Mouse (Mus musculus): ENCODE data around the gene Fam198b. TPM values are rescaled to one million over a fixed set of nuclear protein-coding genes. Genes with fewer than 3 reads are reported as not detected.

Gene Fam198b
- 2.0 and 4.9 TPM in 2 replicates for polyA plus RNA-seq (2014; fragmentation: Nextera tagmentation; extraction: Ambion mirVana)

- no peak for ATAC-seq (ENCODE audit: low read depth)
- H3K9ac ChIP-seq (replicated peaks; ENCODE audit: low read depth, low read length): no peak within 1 kb of the TSS
- no peaks in the 10 kb centered on the region for H3K27me3 ChIP-seq (ENCODE audit: control insufficient read depth, insufficient read depth, low read length)
- no peaks in the 10 kb centered on the region for H3K9me3 ChIP-seq (ENCODE audit: control insufficient read depth, low read length)
- no peak within 1 kb of the TSS for H3K27ac ChIP-seq (ENCODE audit: low read depth, low read length)
- H3K36me3 ChIP-seq (ENCODE audit: control insufficient read depth, insufficient read depth, low read length): no peaks in the 10 kb centered on the region
- no peak within 1 kb of the TSS for H3K4me3 ChIP-seq (ENCODE audit: low read depth, low read length)
- peak within 1 kb of the TSS; percentile 30 for H3K4me2 ChIP-seq (ENCODE audit: low read depth, low read length)
- WGBS: 59% methylated on average over 5 of the region's 5 CpGs
- H3K4me1 ChIP-seq (ENCODE audit: control insufficient read depth, insufficient read depth, low read length): no peaks in the 10 kb centered on the region
These were observed at the start of gene Fam198b for GRCm38 (mm10) chr3:79884305-79884704. Gene Fam198b (plus strand): TSS chr3:79884533.

GRCm38 (mm10) chr3:79838751-79839150, 45.6 kb upstream of the Fam198b start:
- no peaks in the 10 kb centered on the region for H3K9me3 ChIP-seq (ENCODE audit: control insufficient read depth, low read length)
- 47% methylated on average over 6 of the region's 6 CpGs for WGBS
- ATAC-seq (ENCODE audit: low read depth): no peak; the same call in 1 of the 2 replicates
- no peaks in the 10 kb centered on the region for H3K27me3 ChIP-seq (ENCODE audit: control insufficient read depth, insufficient read depth, low read length)
- no peak overlapping the region for H3K4me2 ChIP-seq (ENCODE audit: low read depth, low read length)
- H3K9ac ChIP-seq (replicated peaks; ENCODE audit: low read depth, low read length): no peak overlapping the region
- H3K36me3 ChIP-seq (ENCODE audit: control insufficient read depth, insufficient read depth, low read length): no peaks in the 10 kb centered on the region
- H3K4me1 ChIP-seq (ENCODE audit: control insufficient read depth, insufficient read depth, low read length): no peaks in the 10 kb centered on the region
- H3K27ac ChIP-seq (ENCODE audit: low read depth, low read length): no peak overlapping the region
- H3K4me3 ChIP-seq (ENCODE audit: low read depth, low read length): no peak overlapping the region

- no peak overlapping the region for H3K9ac ChIP-seq (replicated peaks; ENCODE audit: low read depth, low read length)
- ATAC-seq (ENCODE audit: low read depth): peak; percentile 19; the same call in 1 of the 2 replicates
- no peak overlapping the region for H3K27ac ChIP-seq (ENCODE audit: low read depth, low read length)
- no peak overlapping the region for H3K4me3 ChIP-seq (ENCODE audit: low read depth, low read length)
- H3K27me3 ChIP-seq (ENCODE audit: control insufficient read depth, insufficient read depth, low read length): no peaks in the 10 kb centered on the region
- 61% methylated on average over 6 of the region's 6 CpGs for WGBS
- H3K36me3 ChIP-seq (ENCODE audit: control insufficient read depth, insufficient read depth, low read length): no peaks in the 10 kb centered on the region
- H3K4me1 ChIP-seq (ENCODE audit: control insufficient read depth, insufficient read depth, low read length): no peaks in the 10 kb centered on the region
- H3K4me2 ChIP-seq (ENCODE audit: low read depth, low read length): no peak overlapping the region
- H3K9me3 ChIP-seq (ENCODE audit: control insufficient read depth, low read length): no peaks in the 10 kb centered on the region
These were observed 42.9 kb upstream of the Fam198b start for GRCm38 (mm10) chr3:79841475-79841874.

- Histone ChIP-seq H3K4me3 (ENCODE audit: low read depth, low read length) (peak overlapping the region; percentile 38), H3K4me1 (ENCODE audit: control insufficient read depth, insufficient read depth, low read length) (no peaks in the 10 kb centered on the region), H3K9me3 (ENCODE audit: control insufficient read depth, low read length) (no peaks in the 10 kb centered on the region), H3K9ac (replicated peaks; ENCODE audit: low read depth, low read length) (no peak overlapping the region), H3K36me3 (ENCODE audit: control insufficient read depth, insufficient read depth, low read length) (no peaks in the 10 kb centered on the region), H3K27me3 (ENCODE audit: control insufficient read depth, insufficient read depth, low read length) (no peaks in the 10 kb centered on the region), H3K27ac (ENCODE audit: low read depth, low read length) (no peak overlapping the region), H3K4me2 (ENCODE audit: low read depth, low read length) (peak overlapping the region; percentile 64)
- 13% methylated on average over 12 of the region's 12 CpGs for WGBS
- peak; percentile 52; the same call in 1 of the 2 replicates for ATAC-seq (ENCODE audit: low read depth)
These were observed 42.2 kb upstream of the Fam198b start for GRCm38 (mm10) chr3:79842165-79842564.

- peak overlapping the region; percentile 64 for H3K4me2 ChIP-seq (ENCODE audit: low read depth, low read length)
- no peak overlapping the region for H3K27ac ChIP-seq (ENCODE audit: low read depth, low read length)
- peak; percentile 85 for ATAC-seq (ENCODE audit: low read depth)
- no peaks in the 10 kb centered on the region for H3K36me3 ChIP-seq (ENCODE audit: control insufficient read depth, insufficient read depth, low read length)
- H3K9me3 ChIP-seq (ENCODE audit: control insufficient read depth, low read length): no peaks in the 10 kb centered on the region
- H3K9ac ChIP-seq (replicated peaks; ENCODE audit: low read depth, low read length): 0 out of 2 replicates have a peak overlapping the region, but pooled peaks have one; percentile 16
- no peaks in the 10 kb centered on the region for H3K4me1 ChIP-seq (ENCODE audit: control insufficient read depth, insufficient read depth, low read length)
- WGBS: 0% methylated on average over 19 of the region's 19 CpGs
- peak overlapping the region; percentile 38 for H3K4me3 ChIP-seq (ENCODE audit: low read depth, low read length)
- H3K27me3 ChIP-seq (ENCODE audit: control insufficient read depth, insufficient read depth, low read length): no peaks in the 10 kb centered on the region
These were observed 41.7 kb upstream of the Fam198b start for GRCm38 (mm10) chr3:79842616-79843016.

- Histone ChIP-seq H3K4me1 (ENCODE audit: control insufficient read depth, insufficient read depth, low read length) (no peaks in the 10 kb centered on the region), H3K36me3 (ENCODE audit: control insufficient read depth, insufficient read depth, low read length) (no peaks in the 10 kb centered on the region), H3K9me3 (ENCODE audit: control insufficient read depth, low read length) (no peaks in the 10 kb centered on the region), H3K4me2 (ENCODE audit: low read depth, low read length) (no peak overlapping the region), H3K4me3 (ENCODE audit: low read depth, low read length) (no peak overlapping the region), H3K9ac (replicated peaks; ENCODE audit: low read depth, low read length) (no peak overlapping the region), H3K27me3 (ENCODE audit: control insufficient read depth, insufficient read depth, low read length) (no peaks in the 10 kb centered on the region), H3K27ac (ENCODE audit: low read depth, low read length) (no peak overlapping the region)
- ATAC-seq (ENCODE audit: low read depth): no peak
- 93% methylated on average over 9 of the region's 9 CpGs for WGBS
These were observed 40.3 kb upstream of the Fam198b start for GRCm38 (mm10) chr3:79843999-79844398.

- Histone ChIP-seq H3K9me3 (ENCODE audit: control insufficient read depth, low read length) (no peaks in the 10 kb centered on the region), H3K27me3 (ENCODE audit: control insufficient read depth, insufficient read depth, low read length) (no peaks in the 10 kb centered on the region), H3K4me2 (ENCODE audit: low read depth, low read length) (no peak overlapping the region), H3K9ac (replicated peaks; ENCODE audit: low read depth, low read length) (no peak overlapping the region), H3K4me1 (ENCODE audit: control insufficient read depth, insufficient read depth, low read length) (no peaks in the 10 kb centered on the region), H3K36me3 (ENCODE audit: control insufficient read depth, insufficient read depth, low read length) (no peaks in the 10 kb centered on the region), H3K27ac (ENCODE audit: low read depth, low read length) (no peak overlapping the region), H3K4me3 (ENCODE audit: low read depth, low read length) (no peak overlapping the region)
- WGBS: 85% methylated on average over 5 of the region's 5 CpGs
- no peak for ATAC-seq (ENCODE audit: low read depth)
These were observed 37.7 kb upstream of the Fam198b start for GRCm38 (mm10) chr3:79846633-79847032.

- Histone ChIP-seq H3K27me3 (ENCODE audit: control insufficient read depth, insufficient read depth, low read length) (no peaks in the 10 kb centered on the region), H3K9ac (replicated peaks; ENCODE audit: low read depth, low read length) (no peak overlapping the region), H3K4me3 (ENCODE audit: low read depth, low read length) (no peak overlapping the region), H3K4me2 (ENCODE audit: low read depth, low read length) (no peak overlapping the region), H3K27ac (ENCODE audit: low read depth, low read length) (no peak overlapping the region), H3K4me1 (ENCODE audit: control insufficient read depth, insufficient read depth, low read length) (no peaks in the 10 kb centered on the region), H3K9me3 (ENCODE audit: control insufficient read depth, low read length) (no peaks in the 10 kb centered on the region), H3K36me3 (ENCODE audit: control insufficient read depth, insufficient read depth, low read length) (no peaks in the 10 kb centered on the region)
- WGBS: 51% methylated on average over 4 of the region's 4 CpGs
- ATAC-seq (ENCODE audit: low read depth): no peak
These were observed 35.5 kb upstream of the Fam198b start for GRCm38 (mm10) chr3:79848841-79849240.

- H3K4me2 ChIP-seq (ENCODE audit: low read depth, low read length): no peak overlapping the region
- 87% methylated on average over 2 of the region's 2 CpGs for WGBS
- H3K36me3 ChIP-seq (ENCODE audit: control insufficient read depth, insufficient read depth, low read length): no peaks in the 10 kb centered on the region
- no peak for ATAC-seq (ENCODE audit: low read depth)
- no peak overlapping the region for H3K4me3 ChIP-seq (ENCODE audit: low read depth, low read length)
- no peaks in the 10 kb centered on the region for H3K4me1 ChIP-seq (ENCODE audit: control insufficient read depth, insufficient read depth, low read length)
- no peak overlapping the region for H3K9ac ChIP-seq (replicated peaks; ENCODE audit: low read depth, low read length)
- no peaks in the 10 kb centered on the region for H3K9me3 ChIP-seq (ENCODE audit: control insufficient read depth, low read length)
- H3K27me3 ChIP-seq (ENCODE audit: control insufficient read depth, insufficient read depth, low read length): no peaks in the 10 kb centered on the region
- no peak overlapping the region for H3K27ac ChIP-seq (ENCODE audit: low read depth, low read length)
These were observed 34.7 kb upstream of the Fam198b start for GRCm38 (mm10) chr3:79849621-79850020.

Measured in neural tube, embryonic 14.5 days (tissue).